Mouse (Mus musculus): ENCODE results near the gene Klrg1.

Klrg1 gene

DNA sequence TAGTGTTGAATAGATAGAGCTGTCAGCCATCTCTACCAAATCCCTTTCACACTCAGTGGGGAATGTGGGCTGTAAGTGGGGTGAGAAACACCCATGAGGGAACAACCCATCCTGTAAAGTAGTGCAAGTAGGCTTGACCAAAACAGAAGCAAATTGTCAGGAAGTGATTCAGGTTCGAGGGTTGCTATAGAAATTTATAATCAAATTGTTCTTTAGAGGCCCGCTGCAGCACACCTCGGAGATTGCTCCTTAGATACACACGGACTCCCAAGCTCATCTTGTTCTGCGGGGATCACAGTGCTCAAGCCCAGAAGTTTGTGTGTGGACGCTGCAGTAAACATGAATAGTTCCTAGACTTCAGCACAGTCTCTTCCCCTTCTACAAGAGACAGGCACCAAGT is at the start of gene Klrg1:
Gene Klrg1, minus strand, starts transcription at position 101 of the 400 bp plus-strand sequence.
- DNase-seq (ENCODE audit: low spot score in 2 of 2), result no peak

DNA sequence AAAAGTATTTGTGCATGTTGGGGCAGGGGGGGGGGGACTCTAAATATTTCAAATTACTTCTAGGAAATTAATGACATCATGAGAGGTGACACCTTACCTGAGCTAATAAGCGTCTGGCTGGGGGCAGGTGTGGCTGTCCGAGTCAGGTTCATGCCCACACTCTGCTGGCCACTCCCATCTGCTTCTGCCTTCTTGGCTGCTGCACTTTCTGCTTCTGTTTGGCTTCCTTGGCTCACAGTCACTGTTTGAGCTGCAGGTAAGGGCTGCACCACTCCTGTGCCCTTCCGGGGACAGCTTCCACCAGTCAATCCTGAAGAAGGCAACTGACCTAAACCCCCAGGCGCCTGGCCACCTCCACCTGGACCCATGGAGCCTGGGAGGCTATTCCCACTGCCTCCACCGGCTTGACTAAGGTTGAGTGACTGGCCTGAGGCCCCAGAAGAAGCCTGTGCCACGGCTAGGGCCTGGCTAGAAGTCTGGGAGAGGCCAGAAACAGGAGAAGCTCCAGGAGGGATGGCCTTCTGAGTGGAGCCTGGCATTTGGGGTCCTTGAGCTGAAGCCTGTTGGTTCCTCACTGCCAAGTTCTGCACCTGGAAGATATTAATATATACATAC is 42.8 kb upstream of the Klrg1 start:
- no peak for DNase-seq (ENCODE audit: low spot score in 2 of 2)

DNA sequence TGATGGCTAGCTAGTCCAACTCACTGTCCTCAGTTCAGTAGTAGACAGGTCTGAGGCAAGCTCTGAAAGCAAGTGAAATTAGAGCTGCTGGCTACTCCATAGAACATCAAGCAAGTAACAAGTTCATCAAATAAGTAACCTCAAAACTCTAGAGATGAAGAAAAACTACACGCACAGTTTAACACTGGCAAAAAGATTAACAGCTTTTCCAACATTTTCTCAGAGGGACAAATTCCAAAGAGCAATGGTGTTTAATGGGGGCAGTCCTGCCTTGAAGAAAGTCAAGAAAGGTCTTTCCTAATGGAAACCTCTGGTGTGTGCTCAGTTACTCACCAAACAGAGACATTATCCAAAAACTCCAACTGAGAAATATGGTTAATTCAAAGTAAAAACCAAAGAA is 36.0 kb upstream of the Klrg1 start:
- DNase-seq (ENCODE audit: low spot score in 2 of 2), result no peak

DNA sequence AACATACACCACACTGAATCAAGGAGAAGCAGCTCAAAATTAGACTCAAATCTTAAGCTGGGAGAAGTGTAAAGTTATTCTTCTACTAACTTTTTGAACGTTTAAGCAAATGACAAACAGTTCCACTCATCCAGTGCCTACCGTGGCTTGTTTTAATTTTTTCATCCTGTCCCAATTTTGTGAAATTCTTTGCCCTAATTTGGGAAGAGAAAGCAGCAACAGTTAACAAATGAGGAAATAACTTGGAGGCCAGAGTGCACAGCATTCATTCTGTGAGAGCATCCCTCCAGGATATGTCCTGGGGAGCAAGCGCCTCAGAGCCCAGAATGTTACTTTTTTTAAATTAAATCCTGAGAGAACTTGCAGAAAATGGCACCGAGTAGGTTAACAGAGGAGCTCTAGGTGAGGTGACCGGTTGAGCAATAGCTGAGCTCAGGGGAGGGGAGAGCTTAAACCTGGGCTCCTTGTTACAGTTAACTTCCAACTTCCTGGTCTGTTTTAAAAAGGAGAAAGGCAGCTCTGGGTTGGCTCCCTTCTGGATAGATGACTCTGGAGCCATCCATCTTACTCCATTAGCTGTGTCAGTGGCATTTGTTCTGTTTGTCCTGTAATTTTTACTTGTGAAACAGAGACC is 27.6 kb upstream of the Klrg1 start:
- no peak for DNase-seq (ENCODE audit: low spot score in 2 of 2)

DNA sequence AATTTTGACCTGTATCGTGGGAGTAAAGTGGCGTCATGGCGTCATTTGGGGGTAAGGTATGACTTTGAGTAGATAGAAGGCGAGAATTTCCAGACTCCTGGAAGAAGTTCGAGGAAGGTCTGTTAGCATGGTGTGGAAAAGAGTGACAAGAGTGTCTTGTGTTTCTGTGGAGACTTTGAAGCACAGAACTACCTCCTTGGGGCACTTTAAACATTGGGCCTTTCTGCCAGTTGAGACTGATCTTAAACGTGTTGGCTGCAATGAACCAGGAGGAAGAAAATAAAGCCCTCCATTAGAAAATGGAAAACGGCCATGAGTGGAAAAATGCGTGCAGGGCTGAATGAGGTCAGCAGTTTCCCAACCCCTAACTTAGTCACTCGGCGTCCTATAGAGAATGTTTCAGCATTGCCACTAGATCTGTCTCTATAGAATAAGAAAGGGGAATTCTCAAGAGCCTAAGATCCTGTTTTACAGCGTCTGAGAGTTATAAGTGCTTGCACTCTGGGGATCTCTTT is 26.8 kb upstream of the Klrg1 start:
- DNase-seq (ENCODE audit: low spot score in 2 of 2), result no peak

DNA sequence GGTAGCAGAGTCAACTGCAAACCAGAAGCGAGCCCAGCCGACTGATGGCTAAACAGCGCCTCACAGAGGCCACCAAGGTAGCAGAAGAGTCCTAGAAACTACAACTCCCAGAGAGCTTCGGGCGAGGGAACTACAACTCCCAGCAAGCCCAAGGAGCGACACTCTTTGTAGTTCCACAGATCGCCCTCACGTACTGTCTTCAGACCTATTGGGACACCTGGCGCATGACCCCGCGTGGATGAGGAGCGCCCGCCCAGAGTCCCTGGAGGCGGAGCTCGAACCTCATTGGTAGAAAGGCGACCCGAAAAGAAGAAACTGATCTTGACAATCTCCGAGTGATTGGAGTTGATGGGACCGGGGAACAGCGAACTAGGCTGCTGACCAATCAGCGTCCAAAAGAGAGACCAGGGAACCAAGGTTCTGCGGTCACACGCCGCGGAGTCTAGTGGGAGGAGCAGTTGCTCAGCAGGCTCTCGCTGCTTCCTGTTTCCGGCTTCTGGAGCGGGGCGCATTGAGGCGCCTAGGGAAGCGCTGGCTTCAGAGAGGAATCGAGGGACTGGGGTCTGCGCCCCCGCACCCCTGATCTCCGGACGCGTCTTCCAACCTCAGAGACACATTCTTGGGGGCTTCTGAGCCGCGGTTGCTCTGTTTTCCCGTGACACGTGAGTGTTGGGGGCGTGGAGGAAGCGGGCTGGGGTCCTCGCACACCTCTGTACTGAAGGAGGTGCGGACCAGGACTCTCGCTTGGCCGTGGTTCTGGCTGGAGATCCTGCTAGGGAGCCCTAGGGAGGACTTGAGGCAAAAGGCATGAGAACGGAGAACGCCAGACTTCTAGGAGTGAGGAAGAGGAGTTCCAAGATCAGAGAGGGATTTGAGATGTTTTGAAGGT is 26.1 kb upstream of the Klrg1 start, which contains the start of gene M6pr:
Gene M6pr, plus strand, starts transcription at position 216 of the 889 bp plus-strand sequence.
- peak; percentile 89 to 92 for DNase-seq (ENCODE audit: low spot score in 2 of 2)

DNA sequence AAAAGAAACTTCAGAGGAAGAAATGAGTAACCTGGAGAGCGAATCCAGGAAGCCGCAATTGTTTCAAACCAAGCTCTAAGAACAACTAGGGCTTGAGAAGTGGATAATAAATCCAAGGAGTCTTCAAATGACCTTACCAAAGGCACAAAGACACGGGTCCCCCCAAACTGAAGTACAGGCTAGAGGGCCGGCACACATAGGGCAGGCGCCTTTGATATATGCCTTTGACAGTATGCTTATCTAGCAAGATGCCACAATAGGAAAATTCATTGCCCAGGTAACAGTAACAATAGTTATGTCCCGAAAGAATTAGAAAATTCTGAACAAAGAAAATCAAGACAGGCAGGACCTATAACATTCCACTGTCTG is 25.4 kb upstream of the Klrg1 start:
- DNase-seq (ENCODE audit: low spot score in 2 of 2), result no peak

DNA sequence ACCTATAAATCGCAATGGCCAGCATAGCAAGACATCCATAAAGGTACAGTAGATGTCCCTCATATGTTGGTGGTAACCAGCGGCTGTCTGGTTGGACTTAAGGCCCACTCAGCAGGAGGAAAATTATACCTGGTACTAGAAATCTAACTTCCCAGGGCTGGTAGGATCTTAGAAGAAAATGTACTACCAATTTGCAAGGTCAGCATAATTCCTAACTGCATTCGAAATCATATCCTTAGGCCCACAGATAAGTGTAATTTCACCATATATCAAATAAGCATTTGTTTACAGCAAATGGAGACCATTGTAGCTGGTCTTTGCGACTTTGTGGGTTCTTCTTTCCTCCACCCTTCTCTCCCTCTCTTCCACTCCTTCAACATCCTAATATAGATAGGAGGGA is 24.0 kb upstream of the Klrg1 start:
- DNase-seq (ENCODE audit: low spot score in 2 of 2), result no peak

DNA sequence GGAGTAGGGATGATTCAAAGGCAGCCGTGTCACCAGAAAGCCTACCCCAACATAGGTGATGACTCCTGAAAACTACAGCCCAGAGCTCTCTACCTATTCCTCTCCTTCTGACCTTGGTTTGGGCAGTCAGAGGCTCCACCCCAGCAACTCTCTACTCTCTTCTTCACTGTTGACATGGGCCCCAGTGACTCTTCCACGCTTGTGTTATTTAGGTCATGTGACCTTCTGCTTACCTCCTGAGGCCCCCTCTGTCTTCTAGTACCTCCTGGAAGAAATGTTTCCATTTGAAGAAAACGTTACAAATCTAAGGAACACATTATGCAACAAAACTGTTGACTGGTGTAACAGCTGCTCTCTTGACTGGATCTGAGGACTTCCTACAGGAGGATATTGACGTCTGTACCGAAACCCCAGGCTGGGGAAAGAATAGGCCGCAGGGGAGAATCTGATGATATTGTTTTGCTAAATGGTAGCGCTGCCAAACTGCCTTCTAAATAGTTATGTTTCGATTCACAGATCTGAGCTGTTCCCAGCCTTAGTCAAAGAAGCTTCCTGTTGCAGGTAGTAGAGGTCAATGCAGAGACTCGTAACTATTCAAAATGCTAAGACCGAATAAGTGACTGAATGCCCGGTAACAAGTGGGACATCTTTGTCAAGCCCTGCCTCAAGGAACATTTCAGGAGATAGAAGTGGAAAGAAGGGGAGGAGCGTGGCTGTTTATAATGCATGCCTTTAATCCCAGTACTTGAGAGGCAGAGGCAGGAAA is 22.3 kb upstream of the Klrg1 start:
- DNase-seq (ENCODE audit: low spot score in 2 of 2), result no peak

DNA sequence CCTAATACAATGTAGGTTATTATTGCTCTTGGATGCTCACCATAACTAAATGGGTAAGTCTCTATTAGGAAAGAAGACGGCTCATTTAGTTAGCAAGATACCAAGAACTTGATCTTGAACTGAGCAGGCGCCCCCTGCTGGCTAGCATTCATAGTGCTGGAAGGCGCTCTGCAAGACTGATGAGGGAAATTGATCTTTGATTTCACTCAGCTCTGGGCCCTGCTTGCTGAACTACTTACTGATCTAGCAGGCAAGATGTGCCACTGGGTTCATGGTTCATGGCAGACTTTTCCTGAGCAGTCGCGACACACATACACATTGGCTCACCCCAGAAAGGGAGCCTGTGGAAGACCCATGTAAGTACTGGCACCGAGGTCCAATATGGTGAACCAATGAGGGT is 21.7 kb upstream of the Klrg1 start:
- DNase-seq (ENCODE audit: low spot score in 2 of 2), result peak; percentile 49 to 86

DNA sequence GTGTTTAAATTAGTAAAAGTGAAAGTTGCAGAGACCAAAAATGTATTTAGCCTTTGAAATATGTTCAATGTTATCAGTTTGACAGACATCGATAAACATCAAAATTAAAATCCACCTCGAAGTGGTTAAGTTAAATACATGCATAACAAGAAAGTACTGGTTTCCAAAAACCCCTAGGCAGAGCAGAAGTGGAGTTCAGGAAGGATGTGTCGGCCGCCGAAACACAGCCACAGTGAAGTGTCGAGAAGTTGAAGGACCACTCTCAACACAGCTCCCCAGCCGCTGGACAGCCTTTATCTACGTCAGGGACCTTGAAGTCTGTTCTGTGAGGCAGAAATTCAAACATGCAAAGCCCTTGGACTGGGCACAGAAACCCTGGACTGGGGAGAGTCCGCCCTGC is 20.8 kb upstream of the Klrg1 start:
- DNase-seq (ENCODE audit: low spot score in 2 of 2), result no peak

DNA sequence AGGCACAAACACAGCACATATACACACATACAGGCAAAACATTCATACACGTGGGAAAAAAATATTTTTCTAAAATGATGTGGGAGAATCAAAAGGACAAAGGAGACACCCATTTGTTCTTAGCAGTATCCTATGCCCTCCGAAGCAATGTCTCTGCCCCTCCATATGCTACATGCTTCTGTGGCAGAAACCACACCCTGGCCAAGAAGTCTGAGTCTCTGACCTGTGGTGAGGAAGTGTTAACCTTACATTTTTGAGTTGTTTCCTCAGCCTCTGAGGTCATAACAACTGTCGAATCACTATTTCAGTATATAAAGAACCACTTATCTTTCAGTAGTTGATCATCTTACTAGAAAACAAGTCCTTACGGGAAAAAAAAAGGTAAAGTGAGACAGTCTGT is 20.0 kb upstream of the Klrg1 start:
- DNase-seq (ENCODE audit: low spot score in 2 of 2), result no peak

DNA sequence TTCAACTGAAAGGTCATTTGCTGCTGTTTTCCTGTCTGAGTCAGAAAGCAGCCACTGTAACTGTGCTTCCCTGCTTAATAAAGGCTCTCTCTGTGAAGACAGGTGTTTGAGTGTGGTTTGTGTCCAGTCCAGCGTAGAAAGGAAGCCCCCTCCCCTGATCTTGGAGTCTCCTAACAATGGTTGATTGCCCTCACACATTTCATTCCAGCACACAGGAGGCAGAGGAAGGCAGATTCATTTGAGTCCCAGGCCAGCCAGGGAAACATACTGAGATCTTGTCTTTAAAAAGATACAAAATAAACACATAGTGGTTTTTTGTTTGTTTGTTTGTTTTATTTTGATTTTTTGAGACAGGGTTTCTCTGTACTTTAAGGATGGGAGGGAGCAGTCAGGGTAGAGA is 19.4 kb upstream of the Klrg1 start:
- no peak for DNase-seq (ENCODE audit: low spot score in 2 of 2)

DNA sequence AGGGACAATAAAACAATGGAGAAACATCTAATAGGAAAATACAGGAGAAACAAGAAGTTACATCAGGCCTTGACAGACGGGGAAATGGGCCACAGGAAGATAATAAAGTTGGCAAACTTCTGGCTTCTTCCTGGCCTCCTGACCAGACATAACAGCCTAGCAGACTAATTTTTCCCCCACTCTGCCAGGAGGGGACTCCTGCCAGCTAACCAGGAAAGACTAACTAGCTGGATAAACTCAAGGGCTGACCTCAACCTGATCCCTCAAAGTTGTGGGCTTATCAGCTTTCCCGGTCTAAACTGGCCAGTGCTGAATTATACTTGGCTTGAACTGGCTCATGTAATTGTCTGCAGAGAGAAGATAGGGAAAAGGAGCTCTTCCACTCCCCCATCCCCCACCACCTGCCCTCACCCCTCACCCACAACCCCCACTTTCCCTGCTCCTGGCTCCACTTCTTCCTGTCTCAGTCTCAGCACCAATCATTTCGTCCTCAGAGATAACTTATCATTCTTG is 17.0 kb upstream of the Klrg1 start:
- no peak for DNase-seq (ENCODE audit: low spot score in 2 of 2)

DNA sequence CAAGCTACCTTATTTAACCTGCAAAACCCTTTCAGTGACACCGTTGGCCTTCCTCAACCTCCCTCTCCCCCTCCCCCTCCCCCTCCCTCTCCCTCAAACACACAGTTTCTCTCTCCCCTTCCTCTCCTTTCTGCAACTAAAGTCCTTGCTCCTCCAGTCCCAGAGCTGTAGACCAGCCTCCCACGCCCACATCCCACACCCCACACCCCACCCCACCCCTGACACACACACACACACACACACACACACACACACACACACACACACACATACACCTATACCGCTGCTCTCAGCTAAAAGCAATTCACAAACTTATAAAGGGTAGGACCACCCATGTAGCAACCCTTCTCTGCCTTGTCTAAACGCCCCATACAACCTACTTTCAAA is 15.5 kb upstream of the Klrg1 start:
- no peak for DNase-seq (ENCODE audit: low spot score in 2 of 2)

DNA sequence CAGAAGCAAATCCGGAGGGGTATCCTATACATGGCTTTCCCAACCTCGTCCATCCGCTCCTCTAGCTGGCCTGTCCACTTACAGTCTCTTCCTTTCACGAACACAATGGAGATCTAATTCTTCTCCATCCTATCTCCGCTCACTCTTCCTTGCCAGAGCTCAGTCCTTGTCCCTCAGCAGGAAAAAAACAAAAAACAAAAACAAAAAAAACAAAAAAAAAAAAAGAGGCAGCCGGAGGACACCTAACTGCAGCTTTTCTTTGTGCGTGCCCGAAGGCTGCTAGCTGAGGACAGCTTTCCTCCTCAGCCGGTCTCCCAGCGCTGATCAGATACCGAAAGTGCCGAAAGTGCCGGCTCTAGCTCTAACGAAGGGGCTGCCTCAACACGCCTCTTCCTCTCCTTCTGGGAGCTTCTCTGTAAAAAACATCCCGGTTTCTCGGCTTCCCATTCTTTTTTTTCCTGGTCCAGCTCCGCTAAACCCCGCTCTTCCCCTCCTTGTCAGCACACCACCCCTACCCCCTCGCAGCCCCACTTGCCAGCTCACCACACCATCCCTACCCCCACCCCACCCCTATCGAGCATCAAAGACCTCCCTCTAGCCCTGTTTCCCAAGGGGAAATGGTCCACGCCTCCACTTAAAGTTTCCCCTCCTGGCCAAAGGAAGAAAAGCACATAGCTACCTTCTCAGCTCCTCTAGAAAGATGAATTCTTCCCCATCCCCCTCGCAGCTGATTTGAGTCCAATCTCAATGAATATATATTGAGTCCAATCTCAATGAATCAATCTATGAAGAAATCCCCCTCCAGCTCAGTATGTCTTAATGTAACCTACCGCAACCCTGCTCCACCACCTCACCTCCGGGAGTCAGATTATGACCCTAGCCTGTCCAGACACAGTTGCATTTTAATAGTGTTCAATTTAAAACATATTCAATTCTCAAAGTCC is 14.9 kb upstream of the Klrg1 start:
- DNase-seq (ENCODE audit: low spot score in 2 of 2), result no peak

DNA sequence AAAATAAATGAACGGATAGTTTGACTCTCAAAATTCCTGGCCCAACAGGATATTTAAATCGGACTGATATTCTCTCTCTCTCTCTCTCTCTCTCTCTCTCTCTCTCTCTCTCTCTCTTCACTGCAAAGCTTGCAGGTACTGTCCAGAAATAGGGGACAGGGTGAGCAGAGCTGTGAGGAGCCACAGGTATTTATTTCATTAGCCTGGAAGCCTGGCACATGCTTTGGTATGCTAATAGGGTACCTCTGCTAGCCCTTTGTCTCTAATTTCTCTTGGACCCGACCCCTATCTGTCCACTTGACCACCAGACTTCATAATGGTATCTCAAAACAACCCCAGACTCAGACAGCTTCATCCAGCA is 14.2 kb upstream of the Klrg1 start:
- no peak for DNase-seq (ENCODE audit: low spot score in 2 of 2)

DNA sequence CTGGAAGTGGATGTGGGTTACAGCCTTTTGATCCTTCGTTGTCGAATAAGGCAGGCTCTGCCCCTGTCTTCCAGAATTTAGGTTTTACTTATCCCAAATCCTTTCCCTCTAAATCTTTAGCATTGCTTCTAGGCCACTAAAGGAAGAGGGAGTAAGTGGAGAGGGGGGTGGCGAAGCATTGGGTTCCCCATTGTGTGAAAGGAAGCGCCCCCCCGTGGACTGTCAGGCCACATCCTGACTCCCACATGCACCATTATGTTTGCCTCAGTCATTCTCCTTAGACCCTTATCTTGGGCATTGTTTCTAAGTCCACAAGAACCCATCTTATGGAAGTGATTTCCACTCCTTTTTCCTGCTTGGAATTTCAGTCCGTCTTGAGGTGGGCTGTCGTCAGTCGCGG is 12.6 kb upstream of the Klrg1 start:
- no peak for DNase-seq (ENCODE audit: low spot score in 2 of 2)

DNA sequence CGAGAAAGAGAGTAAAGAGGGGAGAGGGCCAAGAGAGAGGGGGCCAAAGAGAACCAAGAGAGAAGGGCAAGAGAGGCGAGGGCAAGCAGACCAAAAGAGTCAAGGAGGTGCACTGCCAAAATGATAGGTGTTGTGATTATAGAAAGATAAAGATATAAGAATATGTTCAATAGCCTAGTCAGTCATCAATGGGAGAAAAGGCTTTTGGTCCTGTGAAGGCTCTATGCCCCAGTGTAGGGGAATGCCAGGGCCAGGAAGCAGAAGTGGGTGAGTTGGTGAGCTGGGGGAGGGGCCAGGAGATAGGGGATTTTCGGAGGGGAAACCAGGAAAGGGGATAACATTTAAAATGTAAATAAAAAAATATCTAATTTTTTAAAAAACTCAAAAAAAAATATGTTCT is 11.6 kb upstream of the Klrg1 start:
- DNase-seq (ENCODE audit: low spot score in 2 of 2), result no peak

DNA sequence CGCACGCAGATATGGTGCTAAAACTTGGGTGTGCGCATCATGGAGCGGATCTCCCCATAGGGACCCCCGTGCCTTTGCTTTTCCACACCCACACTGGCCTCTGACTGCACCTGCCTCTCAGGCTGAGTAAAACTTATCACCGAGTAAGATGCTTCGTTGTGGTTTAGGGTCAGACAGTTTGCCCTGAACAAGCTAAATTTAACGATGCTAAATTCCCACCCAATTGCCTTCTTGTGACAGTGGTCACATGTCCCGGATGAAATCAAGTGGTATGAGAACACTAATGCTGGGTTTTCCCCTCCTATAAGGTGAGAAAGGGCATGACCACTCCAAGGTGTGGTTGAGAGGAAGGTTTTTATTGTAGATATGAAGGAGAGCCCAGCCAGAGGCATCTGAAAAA is 11.1 kb upstream of the Klrg1 start:
- DNase-seq (ENCODE audit: low spot score in 2 of 2), result no peak

DNA sequence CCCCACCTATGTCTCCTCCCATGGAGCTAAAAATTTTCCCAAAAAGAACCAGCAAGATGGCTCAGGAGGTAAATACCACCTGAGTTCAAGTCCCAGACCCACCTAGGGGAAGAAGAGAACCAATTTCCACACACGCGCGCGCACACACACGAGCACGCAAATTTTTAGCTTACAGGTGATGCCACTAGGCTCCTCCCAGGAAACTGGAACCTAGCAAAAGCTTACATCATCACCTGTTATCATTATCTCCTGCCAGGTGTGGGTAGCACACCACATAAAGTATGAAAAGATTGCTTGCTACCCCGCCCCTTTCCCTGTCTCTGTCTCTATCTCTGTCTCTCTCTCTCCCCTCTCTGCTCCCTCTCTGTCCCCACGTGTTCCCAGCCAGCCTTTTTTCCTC is 10.4 kb upstream of the Klrg1 start:
- no peak for DNase-seq (ENCODE audit: low spot score in 2 of 2)

All from urinary bladder, postnatal 4 days (tissue).